ENCODE assay signal across 8 mouse cellular contexts in the genomic region with DNA sequence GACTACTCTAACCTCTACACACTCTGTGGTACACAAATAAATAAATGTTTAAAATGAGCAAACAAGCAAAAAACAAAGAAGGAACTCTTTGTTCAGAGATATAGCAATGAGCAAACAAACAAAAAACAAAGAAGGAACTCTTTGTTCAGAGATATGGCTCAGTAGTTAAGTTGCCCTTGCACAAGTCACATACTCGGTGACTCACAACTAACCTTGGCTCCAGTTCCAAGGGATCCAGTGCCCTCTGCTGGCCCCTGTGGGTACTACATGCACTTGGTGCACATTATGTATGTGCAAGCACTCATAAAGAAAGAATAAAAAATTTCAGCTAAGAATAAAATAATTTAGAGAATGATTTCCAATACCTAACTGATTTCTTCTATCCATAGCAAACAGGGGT. TPM values are rescaled to one million over a fixed set of nuclear protein-coding genes. Genes with fewer than 3 reads are reported as not detected.
DNase-seq lines count a peak whose midpoint lies in the region; ATAC-seq and TF ChIP-seq lines count a peak whose summit lies in the region.

No protein-coding gene starts in this region.

- H3K4me3 ChIP-seq in forebrain, embryonic 14.5 days (ENCODE audit: low read depth, low read length), result no peak overlapping the region
- H3K4me3 ChIP-seq in forebrain, embryonic 15.5 days, result no peak overlapping the region
- H3K4me3 ChIP-seq in testis, adult 2 months (ENCODE audit: control insufficient read depth, low read depth, low read length), result no peak overlapping the region

- no peak overlapping the region for H3K9ac ChIP-seq in forebrain, embryonic 14.5 days (ENCODE audit: low read length)
- no peak overlapping the region for H3K9ac ChIP-seq in forebrain, embryonic 15.5 days (replicated peaks)

- no peak for ATAC-seq in forebrain, embryonic 14.5 days
- ATAC-seq in forebrain, embryonic 15.5 days (replicated peaks), result no peak
- peak; percentile 62 to 78; a peak in 3 of 4 replicates for ATAC-seq in hematopoietic stem cell, adult 5-6 weeks (replicated peaks in 1 of 2; ENCODE audit: insufficient read depth in 1 of 2, low FRiP score in 2 of 2, low TSS enrichment in 1 of 2, low read depth in 1 of 2, poor library complexity in 2 of 2, severe bottlenecking in 2 of 2)
- ATAC-seq in monocyte, adult 5-6 weeks (replicated peaks; ENCODE audit: insufficient number of reproducible peaks, low FRiP score, low TSS enrichment, poor library complexity, severe bottlenecking), result peak; percentile 89

- WGBS in forebrain, embryonic 14.5 days, result 14% methylated on average over 1 of the region's 1 CpGs
- WGBS in forebrain, embryonic 15.5 days, result 13% methylated on average over 1 of the region's 1 CpGs

- no peaks in the 10 kb centered on the region for H3K27me3 ChIP-seq in forebrain, embryonic 14.5 days (replicated peaks; ENCODE audit: control insufficient read depth, insufficient read depth, low read length)
- H3K27me3 ChIP-seq in forebrain, embryonic 15.5 days, result no peaks in the 10 kb centered on the region
- H3K27me3 ChIP-seq in testis, adult 2 months (ENCODE audit: control insufficient read depth, insufficient read depth, low read length), result no peaks in the 10 kb centered on the region

- no peaks in the 10 kb centered on the region for H3K4me1 ChIP-seq in forebrain, embryonic 14.5 days (ENCODE audit: control insufficient read depth, insufficient read depth, low read length)
- no peaks in the 10 kb centered on the region for H3K4me1 ChIP-seq in forebrain, embryonic 15.5 days
- H3K4me1 ChIP-seq in testis, adult 2 months (ENCODE audit: control insufficient read depth, insufficient read depth, low read length), result no peaks in the 10 kb centered on the region; the same call in 1 of the 2 replicates

- H3K27ac ChIP-seq in forebrain, embryonic 14.5 days (ENCODE audit: low read depth, low read length), result no peak overlapping the region
- no peak overlapping the region for H3K27ac ChIP-seq in forebrain, embryonic 15.5 days (replicated peaks)
- no peak overlapping the region for H3K27ac ChIP-seq in testis, adult 2 months (ENCODE audit: control insufficient read depth, insufficient read depth, low read depth, low read length)

- H3K36me3 ChIP-seq in forebrain, embryonic 14.5 days (ENCODE audit: control insufficient read depth, insufficient read depth, low read length), result no peaks in the 10 kb centered on the region
- no peaks in the 10 kb centered on the region for H3K36me3 ChIP-seq in forebrain, embryonic 15.5 days
- H3K36me3 ChIP-seq in testis, adult 2 months (ENCODE audit: control insufficient read depth, insufficient read depth, low read length), result no peaks in the 10 kb centered on the region

- peak; percentile 85; the same call in 1 of the 2 replicates for TF ChIP-seq CTCF in testis, adult 2 months (IDR thresholded peaks at IDR 0.05; ENCODE audit: control insufficient read depth, insufficient read depth, insufficient replicate concordance, low read depth, low read length)

- no peak for TF ChIP-seq POLR2A in testis, adult 2 months (IDR thresholded peaks at IDR 0.05; ENCODE audit: control insufficient read depth, low read depth, low read length)

- DNase-seq in forebrain, embryonic 14.5 days (ENCODE audit: low spot score), result peak; percentile 75
- DNase-seq in T-cell, adult 2 months (ENCODE audit: low spot score), result peak; percentile 53
- peak; percentile 87 for DNase-seq in embryo, embryonic 10.5 days (ENCODE audit: low spot score)
- DNase-seq in left cerebral cortex, adult 18-20 months (ENCODE audit: low spot score in 2 of 2), result peak; percentile 28 to 55

- H3K9me3 ChIP-seq in forebrain, embryonic 14.5 days (replicated peaks; ENCODE audit: control insufficient read depth, low read length), result no peaks in the 10 kb centered on the region
- no peaks in the 10 kb centered on the region for H3K9me3 ChIP-seq in forebrain, embryonic 15.5 days

- no peak overlapping the region for H3K4me2 ChIP-seq in forebrain, embryonic 14.5 days (ENCODE audit: low read length)
- H3K4me2 ChIP-seq in forebrain, embryonic 15.5 days (replicated peaks), result no peak overlapping the region

RNA-seq across cellular contexts. Expression of a gene that starts 17.9 kb away (rescaled TPM):
- not detected in 2 replicates for polyA plus RNA-seq in forebrain, embryonic 14.5 days (2014; fragmentation: Nextera tagmentation; extraction: Ambion mirVana)
- polyA plus RNA-seq in forebrain, embryonic 15.5 days (2015; fragmentation: Nextera tagmentation; extraction: Ambion mirVana), result not detected in 2 replicates
- 0.13 TPM in 1 of 2 replicates, not detected in the other for total RNA-seq in hematopoietic stem cell, adult 5-6 weeks (2017)
- total RNA-seq in left cerebral cortex, adult 18-20 months (2021), result not detected
- not detected in 3 replicates for total RNA-seq in monocyte, adult 5-6 weeks (2017)
- 0.63 and 1.2 TPM in 2 replicates for polyA plus RNA-seq in testis, adult 2 months (2012; rRNA removed)

Comparison
In these comparisons a context has a peak if more than half of its experiments do, and no peak if none do; other contexts are left out.
1. ATAC-seq: peak in hematopoietic stem cell, adult 5-6 weeks (2 of 2) and monocyte, adult 5-6 weeks (single experiment); none in forebrain, embryonic 14.5 days (single experiment) and forebrain, embryonic 15.5 days (single experiment).
2. Peak in every context shown above with its lines, with median percentiles within 50 percentile points of each other: DNase-seq.